Comparison of ENCODE assay signal across 7 mouse cellular contexts in genomic region chrX:73716709-73717545, GRCm38 (mm10). TPM values are rescaled to one million over a fixed set of nuclear protein-coding genes. Genes with fewer than 3 reads are reported as not detected.
DNase-seq lines count a peak whose midpoint lies in the region; ATAC-seq and TF ChIP-seq lines count a peak whose summit lies in the region.

No protein-coding gene starts in this region.

- peaks cover 4% of the 10 kb centered on the region; the same call in 1 of the 2 replicates for H3K4me1 ChIP-seq in cerebellum, adult 2 months (ENCODE audit: control insufficient read depth, insufficient read depth, low read length)
- H3K4me1 ChIP-seq in kidney, postnatal 0 days (replicated peaks; ENCODE audit: insufficient read depth, low read length), result no peaks in the 10 kb centered on the region
- H3K4me1 ChIP-seq in stomach, postnatal 0 days (replicated peaks; ENCODE audit: control insufficient read depth, insufficient read depth), result no peaks in the 10 kb centered on the region

- peak overlapping the region; percentile 86 for H3K27ac ChIP-seq in cerebellum, adult 2 months (ENCODE audit: insufficient read depth, low read length)
- peak overlapping the region; percentile 76 for H3K27ac ChIP-seq in kidney, postnatal 0 days
- H3K27ac ChIP-seq in stomach, postnatal 0 days (replicated peaks), result peak overlapping the region; percentile 90

- no peaks in the 10 kb centered on the region for H3K27me3 ChIP-seq in cerebellum, adult 2 months (ENCODE audit: control insufficient read depth, insufficient read depth, low read length)
- H3K27me3 ChIP-seq in kidney, postnatal 0 days (ENCODE audit: insufficient read depth, low read length), result no peaks in the 10 kb centered on the region
- H3K27me3 ChIP-seq in stomach, postnatal 0 days (ENCODE audit: control insufficient read depth, insufficient read depth, low read length), result no peaks in the 10 kb centered on the region

- no peak for TF ChIP-seq CTCF in cerebellum, adult 2 months (IDR thresholded peaks at IDR 0.05; ENCODE audit: borderline replicate concordance, insufficient read depth, low read depth, low read length)
- no peak for TF ChIP-seq CTCF in kidney, postnatal 0 days (IDR thresholded peaks at IDR 0.05; ENCODE audit: low read depth)
- no peak for TF ChIP-seq CTCF in stomach, postnatal 0 days (IDR thresholded peaks at IDR 0.05; ENCODE audit: low read depth)

- H3K9me3 ChIP-seq in kidney, postnatal 0 days (replicated peaks; ENCODE audit: low read length), result no peaks in the 10 kb centered on the region
- no peaks in the 10 kb centered on the region for H3K9me3 ChIP-seq in stomach, postnatal 0 days (ENCODE audit: control insufficient read depth, low read length)

- no peak for ATAC-seq in kidney, postnatal 0 days (replicated peaks; ENCODE audit: low FRiP score, low read depth)
- peak; percentile 1; the same call in 1 of the 2 replicates for ATAC-seq in megakaryocyte progenitor cell, adult 5-6 weeks (replicated peaks; ENCODE audit: poor library complexity)
- peak; percentile 10; the same call in 1 of the 2 replicates for ATAC-seq in stomach, postnatal 0 days (ENCODE audit: low FRiP score, low TSS enrichment)

- WGBS in cerebellum, adult 2 months, result 12% methylated on average over 30 of the region's 30 CpGs
- whole genome bisulfite sequencing in kidney, postnatal 0 days, result 35% methylated on average over 30 of the region's 30 CpGs
- WGBS in stomach, postnatal 0 days, result 24% methylated on average over 30 of the region's 30 CpGs

- H3K4me2 ChIP-seq in kidney, postnatal 0 days (ENCODE audit: low read length), result peak overlapping the region; percentile 57
- H3K4me2 ChIP-seq in stomach, postnatal 0 days (replicated peaks; ENCODE audit: low read depth), result peak overlapping the region; percentile 58

- no peaks in the 10 kb centered on the region for H3K36me3 ChIP-seq in kidney, postnatal 0 days (ENCODE audit: insufficient read depth, low read length)
- H3K36me3 ChIP-seq in stomach, postnatal 0 days (ENCODE audit: control insufficient read depth, insufficient read depth, low read length), result no peaks in the 10 kb centered on the region; the same call in 1 of the 2 replicates

- TF ChIP-seq POLR2A in cerebellum, adult 2 months (IDR thresholded peaks at IDR 0.05; ENCODE audit: borderline replicate concordance, insufficient read depth, low read length), result no peak

- TF ChIP-seq EP300 in stomach, postnatal 0 days (optimal IDR thresholded peaks at IDR 0.05), result no peak

- peak overlapping the region; percentile 49 for H3K9ac ChIP-seq in kidney, postnatal 0 days (ENCODE audit: low read depth, low read length)
- peak overlapping the region; percentile 59 for H3K9ac ChIP-seq in stomach, postnatal 0 days (ENCODE audit: low read length)

- peak overlapping the region; percentile 61 for H3K4me3 ChIP-seq in cerebellum, adult 2 months (replicated peaks; ENCODE audit: insufficient read depth, low read depth, low read length)
- peak overlapping the region; percentile 49 for H3K4me3 ChIP-seq in kidney, postnatal 0 days (replicated peaks; ENCODE audit: low read depth, low read length)
- H3K4me3 ChIP-seq in stomach, postnatal 0 days (ENCODE audit: low read depth, low read length), result peak overlapping the region; percentile 55

- DNase-seq in 3T3-L1 (ENCODE audit: low read depth, low spot score), result peak; percentile 59
- DNase-seq in B cell, adult 2 months, result peak; percentile 26 to 62
- DNase-seq in cerebellum, adult 2 months, result peak in 1 of 2 experiments; percentile 27
- DNase-seq in gastrocnemius, postnatal 10 days, result peak; percentile 5
- peak; percentile 37 for DNase-seq in kidney, postnatal 0 days (ENCODE audit: low spot score)
- no peak for DNase-seq in stomach, postnatal 0 days (ENCODE audit: low spot score)

RNA-seq across cellular contexts. Expression of gene Abcd1, which starts 0.5 kb away (rescaled TPM):
- 14.7 and 15.1 TPM in 2 replicates for polyA plus RNA-seq in cerebellum, adult 2 months (2012; rRNA removed)
- total RNA-seq in gastrocnemius, postnatal 10 days (2021), result 10 to 100 TPM; 21.8 to 24.7 TPM
- polyA plus RNA-seq in kidney, postnatal 0 days (2015; fragmentation: Nextera tagmentation; extraction: Ambion mirVana), result 12.3 and 14.1 TPM in 2 replicates
- 34.7 and 37.8 TPM in 2 replicates for total RNA-seq in megakaryocyte progenitor cell, adult 5-6 weeks (2015)
- 13.6 and 19.4 TPM in 2 replicates for total RNA-seq in megakaryocyte progenitor cell, adult 5-6 weeks (2017)
- polyA plus RNA-seq in stomach, postnatal 0 days (2015; fragmentation: Nextera tagmentation; extraction: Ambion mirVana), result 9.3 and 9.4 TPM in 2 replicates

RNA-seq across cellular contexts. Expression of gene Bcap31, which starts 1.0 kb away (rescaled TPM):
- 115 and 127 TPM in 2 replicates for polyA plus RNA-seq in cerebellum, adult 2 months (2012; rRNA removed)
- 10 to 100 TPM; 75.2 to 80.4 TPM for total RNA-seq in gastrocnemius, postnatal 10 days (2021)
- polyA plus RNA-seq in kidney, postnatal 0 days (2015; fragmentation: Nextera tagmentation; extraction: Ambion mirVana), result 285 and 288 TPM in 2 replicates
- total RNA-seq in megakaryocyte progenitor cell, adult 5-6 weeks (2015), result 265 and 285 TPM in 2 replicates
- total RNA-seq in megakaryocyte progenitor cell, adult 5-6 weeks (2017), result 218 and 226 TPM in 2 replicates
- 270 and 283 TPM in 2 replicates for polyA plus RNA-seq in stomach, postnatal 0 days (2015; fragmentation: Nextera tagmentation; extraction: Ambion mirVana)

RNA-seq across cellular contexts. Expression of gene Plxnb3, which starts 40.0 kb away (rescaled TPM):
- 27.7 and 32.5 TPM in 2 replicates for polyA plus RNA-seq in cerebellum, adult 2 months (2012; rRNA removed)
- total RNA-seq in gastrocnemius, postnatal 10 days (2021), result 1 to 10 TPM; 1.7 to 2.2 TPM
- 0.14 and 0.15 TPM in 2 replicates for polyA plus RNA-seq in kidney, postnatal 0 days (2015; fragmentation: Nextera tagmentation; extraction: Ambion mirVana)
- not detected in 2 replicates for total RNA-seq in megakaryocyte progenitor cell, adult 5-6 weeks (2015)
- 0.50 TPM in 1 of 2 replicates, not detected in the other for total RNA-seq in megakaryocyte progenitor cell, adult 5-6 weeks (2017)
- 0.30 and 0.36 TPM in 2 replicates for polyA plus RNA-seq in stomach, postnatal 0 days (2015; fragmentation: Nextera tagmentation; extraction: Ambion mirVana)

RNA-seq across cellular contexts. Expression of gene Slc6a8, which starts 44.0 kb away (rescaled TPM):
- polyA plus RNA-seq in cerebellum, adult 2 months (2012; rRNA removed), result 165 and 166 TPM in 2 replicates
- total RNA-seq in gastrocnemius, postnatal 10 days (2021), result 10 to 100 TPM; 48.5 to 50.7 TPM
- 12.0 and 12.2 TPM in 2 replicates for polyA plus RNA-seq in kidney, postnatal 0 days (2015; fragmentation: Nextera tagmentation; extraction: Ambion mirVana)
- total RNA-seq in megakaryocyte progenitor cell, adult 5-6 weeks (2015), result 0.07 and 0.61 TPM in 2 replicates
- total RNA-seq in megakaryocyte progenitor cell, adult 5-6 weeks (2017), result 0.04 TPM in 1 of 2 replicates, not detected in the other
- 7.5 and 9.2 TPM in 2 replicates for polyA plus RNA-seq in stomach, postnatal 0 days (2015; fragmentation: Nextera tagmentation; extraction: Ambion mirVana)

RNA-seq across cellular contexts. Expression of gene Pnck, which starts 57.0 kb away (rescaled TPM):
- polyA plus RNA-seq in cerebellum, adult 2 months (2012; rRNA removed), result 92.0 and 97.8 TPM in 2 replicates
- total RNA-seq in gastrocnemius, postnatal 10 days (2021), result 10 to 100 TPM; 13.1 to 15.1 TPM
- polyA plus RNA-seq in kidney, postnatal 0 days (2015; fragmentation: Nextera tagmentation; extraction: Ambion mirVana), result 15.7 and 18.7 TPM in 2 replicates
- 0.71 and 1.2 TPM in 2 replicates for total RNA-seq in megakaryocyte progenitor cell, adult 5-6 weeks (2015)
- total RNA-seq in megakaryocyte progenitor cell, adult 5-6 weeks (2017), result 0.21 TPM in 1 of 2 replicates, not detected in the other
- 19.3 and 24.5 TPM in 2 replicates for polyA plus RNA-seq in stomach, postnatal 0 days (2015; fragmentation: Nextera tagmentation; extraction: Ambion mirVana)

Comparison
In these comparisons a context has a peak if more than half of its experiments do, and no peak if none do; other contexts are left out.
1. RNA of gene Plxnb3, which starts 40.0 kb away (polyA plus RNA-seq): 27.7 to 32.5 TPM in cerebellum, adult 2 months; 0.30 to 0.36 TPM in stomach, postnatal 0 days and 0.14 to 0.15 TPM in kidney, postnatal 0 days; every median in the first group is over 10 times any median in the second.
2. Peak in every context shown above with its lines, with median percentiles within 50 percentile points of each other: H3K27ac ChIP-seq and H3K4me3 ChIP-seq.